Mouse (Mus musculus): ENCODE data around the gene 1700034J05Rik.

DNA sequence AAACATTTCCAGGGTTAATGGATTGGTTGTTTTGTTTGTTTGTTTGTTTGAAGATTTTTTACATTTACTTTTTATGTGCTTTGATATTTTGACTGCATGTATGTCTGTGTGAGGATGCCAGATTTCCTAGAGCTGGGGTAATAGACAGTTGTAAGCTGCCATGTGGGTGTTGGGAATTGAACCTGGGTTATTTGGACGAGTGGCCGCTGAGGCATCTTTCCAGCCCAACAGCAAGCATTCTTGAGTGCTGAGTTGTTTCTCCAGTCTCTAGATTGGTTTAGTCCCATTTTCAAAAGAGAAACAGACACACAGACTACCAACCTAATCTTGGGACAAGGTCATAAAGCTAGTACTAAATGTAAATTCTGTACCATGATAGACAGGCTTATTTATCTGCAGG, 43.4 kb downstream of the 1700034J05Rik start:
- TF ChIP-seq CTCF (conservative IDR thresholded peaks at IDR 0.05; ENCODE audit: insufficient read depth, insufficient read length, low read depth, low read length) (no peak), POLR2A (IDR thresholded peaks at IDR 0.05; ENCODE audit: low read depth, low read length) (no peak)
